Mouse (Mus musculus) embryo, embryonic 10.5 days (tissue): Measurements from ENCODE around the gene Tra2a.
A peak's percentile ranks its signal among the peaks of the same experiment; 100 is the strongest.
"Not testable (repeated sequence)": the region's sequence is repeated elsewhere in the genome, so short reads cannot be mapped to it uniquely, and the experiment has no call there.

Source experiments
- DNase-seq: peaks from one replicate; pipeline ENCODE4 v3.0.0-alpha.2; 2015; ENCODE audit warnings: low spot score

Gene Tra2a

DNA sequence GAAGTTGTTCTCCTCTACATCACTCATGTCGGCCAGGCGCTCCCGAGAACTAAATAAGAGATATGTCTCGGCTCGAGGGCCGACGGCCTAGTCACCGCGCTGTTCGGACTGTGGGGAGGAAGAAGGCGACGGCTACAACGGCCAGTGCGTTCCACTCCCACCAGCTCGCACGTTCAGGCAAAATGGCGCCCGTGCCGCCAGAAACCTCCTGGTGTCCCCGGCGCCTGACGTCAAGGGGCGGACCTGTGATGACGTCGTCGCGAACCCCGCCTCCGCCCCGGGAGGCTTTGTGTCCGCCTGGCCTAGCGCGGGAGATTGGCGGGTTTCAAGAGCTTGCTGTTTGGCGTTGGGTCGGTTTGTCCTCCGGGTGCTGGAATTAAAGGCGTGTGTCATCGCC is at the start of gene Tra2a:
Gene Tra2a, minus strand, starts transcription at position 187 of the 397 bp plus-strand sequence.
- peak; percentile 98 for DNase-seq

DNA sequence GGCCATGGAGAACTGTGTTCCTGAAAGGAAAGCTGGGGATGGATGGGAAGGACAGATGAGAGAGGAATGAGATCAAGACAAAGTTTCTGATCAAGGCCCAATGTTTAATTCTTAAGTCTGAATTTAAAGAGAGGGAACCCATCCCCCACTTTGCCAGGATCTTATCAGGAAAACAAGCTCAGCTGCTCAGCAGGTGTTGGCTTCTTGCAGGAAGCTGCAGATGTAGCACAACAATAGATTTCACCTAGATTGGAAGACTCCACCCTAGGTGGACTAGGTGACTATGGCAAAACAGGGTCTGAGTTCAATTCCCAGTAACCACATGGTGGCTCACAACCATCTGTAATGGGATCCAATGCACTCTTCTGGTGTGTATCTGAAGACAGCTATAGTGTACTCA is 34.5 kb upstream of the Tra2a start:
- DNase-seq = no peak

DNA sequence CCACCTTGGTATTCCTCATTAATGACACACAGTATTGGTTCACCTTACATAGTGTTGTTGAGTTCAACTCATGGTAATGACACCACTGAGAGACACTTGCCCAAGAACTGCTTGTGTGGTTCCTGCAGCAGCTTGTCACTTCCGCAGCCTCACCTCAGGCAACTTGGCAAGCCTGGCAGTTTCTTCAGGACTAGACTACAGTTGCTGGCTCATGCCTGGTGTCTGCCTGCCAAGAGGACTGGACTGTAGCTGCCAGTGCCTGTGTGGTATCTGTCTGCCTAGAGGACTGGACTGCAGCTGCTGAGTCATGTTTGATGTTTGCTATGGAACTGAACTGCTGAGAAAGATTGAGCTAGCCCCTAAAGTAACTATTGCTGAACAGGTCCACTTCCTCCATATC is 18.3 kb upstream of the Tra2a start:
- no peak for DNase-seq

DNA sequence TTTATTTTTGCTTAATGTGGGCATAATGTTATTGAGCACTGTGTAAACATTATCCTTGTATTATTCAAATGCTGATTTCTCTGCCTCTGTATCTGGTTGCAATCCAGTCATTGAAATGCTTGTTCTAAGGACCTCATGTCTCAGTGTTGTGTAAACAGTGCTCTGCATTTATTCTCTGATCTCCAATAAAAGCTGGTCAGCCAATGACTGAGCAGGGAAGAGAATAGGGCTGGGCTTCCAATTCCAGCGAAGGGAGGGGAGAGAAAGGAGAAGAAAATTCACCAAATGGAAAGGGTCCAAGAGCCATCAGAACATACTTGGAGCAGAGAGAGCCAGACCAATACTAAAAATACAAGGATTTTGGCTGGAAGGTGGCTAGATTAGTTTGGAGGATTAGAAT is 17.1 kb upstream of the Tra2a start:
- no peak for DNase-seq

DNA sequence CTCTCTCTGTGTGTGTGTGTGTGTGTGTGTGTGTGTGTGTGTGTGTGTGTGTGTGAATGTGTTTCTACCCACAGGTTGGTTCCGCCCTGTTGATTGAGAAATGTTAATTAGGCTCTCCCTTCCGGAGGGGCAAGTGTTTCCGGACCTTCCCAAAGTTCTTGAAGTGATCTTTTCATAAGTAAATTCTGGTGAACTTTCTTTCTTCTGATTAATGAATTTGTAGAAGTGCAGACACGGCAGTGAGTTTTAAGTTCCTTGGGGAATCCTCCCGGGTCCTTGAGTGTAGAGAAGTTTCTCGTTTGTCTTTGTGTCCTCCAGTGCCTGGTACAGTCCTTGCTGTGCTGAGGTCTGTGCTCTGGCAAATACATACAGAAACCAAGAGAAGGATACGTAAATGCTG is 11.5 kb upstream of the Tra2a start:
- no peak for DNase-seq

DNA sequence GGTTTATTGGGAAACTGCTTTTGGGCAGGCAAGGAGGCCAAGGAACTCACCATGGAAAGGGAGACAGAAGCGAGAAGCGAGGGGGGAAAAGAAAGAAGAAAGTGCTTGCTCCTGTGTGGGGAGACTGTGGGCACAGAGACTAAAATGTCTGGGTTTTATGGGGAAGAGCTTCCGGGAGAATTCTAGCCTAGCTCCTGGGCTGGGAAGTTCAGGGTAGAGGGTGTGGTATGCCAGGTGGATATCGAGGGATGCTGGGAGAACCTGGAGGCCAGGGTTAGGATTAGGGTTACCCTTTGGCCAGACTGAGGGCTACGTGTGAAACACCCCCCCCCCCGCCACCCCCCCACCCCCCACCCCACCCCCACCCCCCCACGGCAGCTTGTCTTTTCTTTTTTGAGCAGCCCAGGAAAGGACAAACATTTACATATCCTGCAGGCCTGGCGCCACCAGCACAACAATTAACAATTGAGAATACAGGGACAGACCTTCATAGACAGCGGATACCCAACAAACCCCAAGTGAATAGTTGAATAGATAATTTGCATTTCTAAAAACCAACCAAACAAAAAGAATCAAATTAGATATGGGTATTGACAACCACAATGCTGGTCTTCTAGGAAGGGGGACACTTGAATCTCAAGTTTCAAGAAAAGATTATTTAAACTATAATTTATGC is 10.7 kb upstream of the Tra2a start:
- DNase-seq = no peak

DNA sequence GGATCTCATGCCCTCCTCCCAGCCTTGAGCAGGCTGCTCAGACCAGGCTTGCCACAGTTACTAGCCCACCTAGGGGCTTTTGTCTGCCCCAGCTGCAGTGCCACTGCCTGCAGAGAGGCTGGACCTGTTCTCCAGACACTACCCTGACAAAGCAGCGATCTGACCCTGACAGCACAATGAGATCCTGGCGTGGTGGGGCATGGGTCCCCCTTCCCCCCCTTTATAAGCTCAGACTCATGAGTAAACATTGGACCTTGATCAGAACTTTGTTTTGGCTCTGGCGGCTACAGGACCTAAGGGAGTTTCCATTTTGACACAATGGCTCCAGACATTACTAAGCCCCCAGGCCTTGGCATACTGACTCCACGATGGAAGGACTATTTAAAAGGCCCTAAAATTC is 10.1 kb upstream of the Tra2a start:
- DNase-seq = no peak

DNA sequence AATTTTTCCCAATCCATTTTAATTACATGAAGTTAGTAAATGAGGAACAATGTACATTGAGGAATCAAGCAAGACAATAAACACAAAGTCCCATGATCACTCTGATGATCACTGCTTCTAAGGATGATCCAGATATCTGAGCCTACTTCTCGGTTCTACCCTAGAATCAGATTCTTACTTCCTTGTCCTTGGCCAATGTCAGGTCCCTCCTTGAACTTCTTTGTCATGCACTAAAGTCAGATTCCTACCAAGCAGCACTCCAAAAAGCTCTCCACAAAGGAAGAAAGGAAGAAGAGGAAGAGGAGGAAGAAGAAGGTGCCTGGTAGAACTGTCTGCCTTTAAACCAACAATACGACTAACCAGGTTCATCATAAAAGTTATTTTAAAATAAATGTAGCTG is 9.0 kb upstream of the Tra2a start:
- no peak for DNase-seq

DNA sequence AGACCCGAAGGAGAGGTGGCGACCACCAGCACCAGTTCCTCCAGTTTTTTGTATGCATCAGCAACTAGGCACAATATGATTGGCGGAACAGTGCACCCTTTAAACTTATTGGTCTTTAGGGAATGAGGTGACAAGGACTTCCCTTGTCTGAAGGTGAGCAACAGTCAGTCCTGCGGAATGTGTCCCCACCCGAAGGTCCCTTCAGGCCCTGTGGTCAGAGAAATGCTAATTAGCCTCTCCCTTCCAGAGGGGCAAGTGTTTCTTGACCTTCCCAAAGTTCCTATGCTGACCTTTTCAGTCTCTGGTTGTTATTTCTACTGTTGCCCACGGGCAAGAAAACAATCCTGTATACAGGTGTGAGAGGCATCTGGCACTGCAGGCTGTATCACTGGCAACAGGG is 8.0 kb upstream of the Tra2a start:
- no peak for DNase-seq

DNA sequence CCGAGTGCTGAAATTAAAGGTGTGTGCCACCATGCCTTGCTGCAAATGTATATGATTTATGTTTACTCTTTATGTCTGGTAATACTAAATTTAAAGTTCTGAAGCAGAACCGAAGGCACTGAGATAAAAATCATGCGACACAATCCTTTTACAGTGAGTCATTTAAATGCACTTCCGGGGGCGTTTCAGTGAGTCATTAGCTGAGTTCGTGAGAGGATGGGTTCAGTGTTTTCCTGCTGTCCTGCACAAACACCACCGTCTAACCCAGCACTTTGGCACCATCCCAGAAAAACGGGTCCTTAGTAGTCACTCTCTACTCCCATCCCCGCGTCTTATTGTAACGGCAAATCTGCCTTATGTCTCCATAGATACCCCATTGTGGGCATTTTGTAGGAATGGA is 6.1 kb upstream of the Tra2a start:
- no peak for DNase-seq

DNA sequence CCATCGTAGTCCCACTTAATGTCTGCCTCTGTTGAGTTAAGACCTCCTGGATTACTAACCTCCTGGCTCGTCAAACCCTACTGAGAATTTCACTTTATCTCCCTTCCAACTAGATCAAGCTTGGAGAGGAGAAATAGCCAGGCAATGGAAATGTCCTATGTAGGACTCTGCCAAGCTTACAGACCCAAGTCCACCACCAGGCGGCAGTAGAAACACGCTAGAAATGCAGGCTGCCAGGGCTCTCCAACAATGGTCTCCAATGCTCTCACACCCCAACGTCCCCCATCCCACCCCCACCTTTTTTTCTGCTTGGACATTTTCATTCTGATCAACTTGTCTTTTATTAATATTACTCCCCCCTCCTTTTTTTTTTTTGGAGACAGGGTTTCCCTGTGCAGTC is 5.4 kb upstream of the Tra2a start:
- peak; percentile 87 for DNase-seq

DNA sequence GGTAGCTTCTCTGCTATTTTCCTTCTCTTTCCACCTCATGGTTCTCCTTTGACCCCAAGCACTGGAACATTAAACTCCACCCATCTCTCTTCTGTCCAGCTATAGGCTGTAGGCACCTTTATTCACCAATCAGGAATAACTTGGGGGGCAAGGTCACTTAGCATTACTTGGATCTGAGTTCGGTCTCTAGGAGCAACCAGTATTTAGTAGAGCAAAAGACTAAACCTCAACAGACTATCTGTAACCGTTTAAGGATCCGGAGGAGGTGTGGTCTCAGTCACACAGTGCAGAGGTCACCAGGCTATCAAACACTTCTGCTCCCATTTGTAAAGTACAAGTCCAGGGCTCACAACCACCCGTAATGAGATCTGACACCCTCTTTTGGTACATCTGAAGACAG is 3.9 kb upstream of the Tra2a start:
- DNase-seq = no peak

DNA sequence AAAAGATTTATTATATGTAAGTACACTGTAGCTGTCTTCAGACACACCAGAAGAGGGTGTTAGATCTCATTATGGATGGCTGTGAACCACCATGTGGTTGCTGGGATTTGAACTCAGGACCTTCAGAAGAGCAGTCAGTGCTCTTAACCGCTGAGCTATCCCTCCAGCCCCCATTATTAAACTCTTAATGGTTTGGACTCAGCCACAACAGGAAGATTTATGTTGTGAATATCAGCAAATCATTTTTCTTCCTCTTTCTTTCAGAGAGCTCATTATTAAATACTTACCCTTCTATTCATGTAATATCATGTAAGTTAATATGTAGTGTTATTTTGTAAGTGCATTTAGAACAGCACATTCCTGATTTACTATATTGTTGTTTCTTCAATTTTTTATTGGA is 1.4 kb upstream of the Tra2a start:
- not testable (repeated sequence) for DNase-seq

DNA sequence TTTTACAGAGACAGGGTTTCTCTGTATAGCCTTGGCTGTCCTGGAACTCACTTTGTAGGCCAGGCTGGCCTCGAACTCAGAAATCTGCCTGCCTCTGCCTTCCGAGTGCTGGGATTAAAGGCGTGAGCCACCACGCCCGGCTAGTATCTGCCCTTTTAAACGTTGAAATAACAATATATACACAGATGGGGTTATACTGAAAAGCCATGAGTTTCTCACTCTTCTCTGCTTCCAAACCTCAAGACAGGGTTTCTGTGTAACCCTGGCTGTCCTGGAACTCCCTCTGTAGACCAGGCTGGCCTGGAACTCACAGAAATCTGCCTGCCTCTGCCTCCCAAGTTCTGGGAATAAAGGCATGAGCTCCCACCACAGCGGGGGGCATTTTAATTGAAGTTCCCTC is 613 bp upstream of the Tra2a start:
- DNase-seq = not testable (repeated sequence)

DNA sequence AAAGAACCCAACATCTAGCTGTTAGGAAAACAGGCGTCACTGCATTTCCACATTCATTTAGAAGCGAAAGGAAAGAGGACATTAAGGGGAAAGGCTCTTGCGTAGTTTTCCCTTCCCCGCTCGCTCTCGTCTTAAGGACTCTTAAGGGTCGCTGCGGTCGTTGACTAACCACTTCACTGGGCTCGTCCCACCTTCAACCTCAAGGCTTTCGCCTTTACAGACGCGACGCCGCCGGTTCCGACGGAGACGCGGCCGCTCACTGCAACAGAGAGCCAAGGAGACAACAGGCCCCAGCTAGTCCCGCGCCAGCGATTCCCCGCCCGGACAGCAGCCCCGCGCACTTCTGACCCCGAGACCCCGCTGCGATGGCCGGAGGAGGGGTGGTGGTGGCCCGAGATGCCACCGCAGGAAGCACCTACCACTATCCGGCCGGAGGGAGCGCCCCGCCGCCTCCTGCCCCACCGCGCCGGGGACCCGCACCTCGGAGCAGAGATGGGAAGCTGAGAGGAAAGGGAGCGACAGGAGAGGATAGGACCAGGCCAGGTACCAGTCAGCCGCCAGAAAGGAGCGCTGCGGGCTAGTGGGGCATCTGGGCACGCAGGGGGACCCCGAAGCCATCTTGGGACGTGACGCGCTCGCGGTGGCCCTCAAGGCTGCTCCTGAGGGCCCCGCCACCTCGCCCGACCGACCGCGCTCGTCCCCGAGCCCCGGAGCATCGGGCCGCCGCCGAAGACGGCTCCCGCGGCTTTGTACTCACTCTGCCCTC is 569 bp downstream of the Tra2a start:
- DNase-seq = peak; percentile 58

DNA sequence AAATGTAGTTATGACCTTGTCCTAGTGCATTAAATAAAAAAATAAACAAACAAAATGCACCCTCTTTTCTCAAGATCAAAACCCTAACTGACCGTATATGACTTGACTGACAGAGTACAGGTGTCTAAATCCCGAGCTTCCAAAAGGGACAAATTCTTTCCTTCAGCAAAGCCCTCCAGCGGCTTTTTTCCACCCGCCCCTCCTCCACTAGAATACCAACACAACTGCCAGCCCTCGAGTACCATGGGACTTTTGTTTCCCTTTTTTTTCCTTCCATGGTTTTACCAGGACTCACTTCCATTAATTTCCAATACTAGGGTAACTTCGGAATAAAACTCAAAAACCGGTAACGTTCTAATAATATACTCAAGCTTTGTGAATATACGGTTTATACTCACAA is 1.4 kb downstream of the Tra2a start:
- peak; percentile 74 for DNase-seq

DNA sequence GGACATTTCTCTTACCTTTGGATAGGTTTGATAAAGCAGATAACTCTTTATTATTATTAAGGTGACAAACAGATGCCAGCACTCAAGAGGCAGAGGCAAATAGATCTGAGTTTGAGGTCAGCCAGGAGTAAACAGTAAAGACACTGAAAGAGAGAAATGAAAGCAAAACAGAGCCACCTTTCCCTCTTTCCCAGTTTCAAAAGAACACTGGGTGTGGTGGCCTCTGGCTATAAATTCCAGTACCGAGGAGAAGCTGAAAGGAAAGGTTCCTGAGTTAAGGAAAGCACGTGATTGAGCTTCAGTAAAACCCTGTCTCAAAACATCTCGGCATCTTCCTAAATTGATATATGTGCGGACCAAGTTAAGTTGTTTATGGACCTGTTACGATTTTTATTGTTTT is 4.1 kb downstream of the Tra2a start:
- no peak for DNase-seq

DNA sequence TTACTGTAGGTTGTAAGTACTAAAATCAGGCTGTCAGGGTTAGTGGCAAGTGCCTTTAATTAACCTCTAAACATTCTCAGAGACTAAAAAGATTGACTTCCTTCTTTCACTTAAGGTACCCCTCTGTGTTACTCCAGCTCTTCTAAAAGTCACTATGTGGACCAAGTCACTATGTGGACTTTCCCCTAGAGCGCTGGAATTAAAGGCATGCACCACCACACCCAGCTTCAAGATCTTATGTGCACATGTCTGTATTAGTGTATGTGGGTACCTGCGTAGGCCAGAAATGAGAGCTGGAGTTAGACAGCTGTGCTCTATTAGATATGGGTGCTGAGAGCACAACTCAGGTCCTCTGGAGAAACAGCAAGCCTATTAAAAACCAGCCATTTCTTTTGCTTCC is 6.0 kb downstream of the Tra2a start:
- no peak for DNase-seq

DNA sequence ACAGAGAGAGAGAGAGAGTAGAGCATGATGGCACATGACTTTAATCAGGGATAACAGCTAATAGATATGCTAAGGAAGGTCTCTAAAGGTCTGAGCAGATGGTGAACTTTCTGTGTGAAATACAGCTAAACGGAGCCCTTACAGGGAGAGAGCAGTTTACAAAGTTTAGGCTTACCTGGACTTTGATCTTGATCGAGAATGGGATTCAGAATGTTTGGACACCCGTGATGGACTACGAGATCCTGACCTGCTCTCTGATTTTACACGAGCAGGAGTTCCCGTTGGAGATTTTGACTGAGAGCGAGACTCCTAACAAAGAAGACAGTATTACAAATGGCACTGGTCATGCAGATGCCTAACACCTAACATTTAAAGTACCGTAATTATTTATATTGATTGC is 11.6 kb downstream of the Tra2a start:
- no peak for DNase-seq

DNA sequence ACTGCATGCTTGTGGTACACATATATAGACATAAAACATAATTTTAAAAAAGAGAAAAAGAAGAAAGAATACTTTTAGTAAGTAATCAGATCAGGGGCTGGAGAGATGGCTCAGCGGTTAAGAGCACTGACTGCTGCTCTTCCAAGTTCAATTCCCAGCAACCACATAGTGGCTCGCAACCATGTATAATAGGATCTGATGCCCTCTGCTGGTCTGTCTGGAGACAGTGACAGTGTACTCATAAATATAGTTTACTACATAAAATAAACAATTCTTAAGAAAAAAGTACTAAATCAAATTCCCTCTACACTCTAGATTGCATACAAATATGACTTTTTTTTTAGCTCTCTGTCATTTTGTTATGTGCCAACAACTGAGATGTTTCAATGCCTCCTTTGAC is 12.6 kb downstream of the Tra2a start:
- no peak for DNase-seq

DNA sequence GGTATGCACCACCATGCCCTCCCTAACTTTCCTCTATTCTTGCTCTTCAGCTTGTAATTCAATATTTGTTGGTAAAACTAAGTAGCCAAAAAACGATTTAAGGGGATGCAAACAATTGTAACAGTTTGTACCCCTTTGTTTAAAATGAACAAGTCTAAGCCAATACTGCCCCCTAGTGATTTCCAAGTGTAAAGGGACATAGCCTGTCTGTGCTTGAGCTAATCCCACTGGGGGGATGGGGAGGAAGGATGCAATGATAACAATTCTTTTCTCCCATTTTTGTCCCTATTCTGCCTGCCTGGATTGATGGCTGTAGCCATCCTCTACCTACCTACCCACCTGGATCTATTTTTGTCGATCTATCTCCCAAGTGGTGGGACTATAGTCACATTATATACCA is 16.6 kb downstream of the Tra2a start:
- peak; percentile 82 for DNase-seq

DNA sequence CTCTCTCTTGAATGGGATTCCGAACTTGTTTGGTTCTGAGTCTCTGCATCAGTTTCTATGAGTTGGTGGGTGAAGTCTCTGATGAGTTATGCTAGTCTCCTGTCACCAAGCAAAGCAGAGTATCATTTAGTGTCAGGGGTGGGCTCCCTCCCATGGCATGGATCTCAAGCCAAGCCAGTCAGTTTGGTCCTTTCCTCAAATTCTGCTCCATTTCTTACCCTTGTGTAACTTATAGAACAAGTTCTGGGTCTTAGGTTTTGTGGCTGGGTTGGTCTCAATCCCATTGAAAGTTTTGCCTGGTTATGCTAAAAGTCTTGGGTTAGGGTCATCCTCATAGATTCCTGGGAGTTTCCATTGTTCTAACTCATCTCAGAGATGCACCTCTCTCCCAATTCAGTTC is 21.5 kb downstream of the Tra2a start:
- DNase-seq = no peak

DNA sequence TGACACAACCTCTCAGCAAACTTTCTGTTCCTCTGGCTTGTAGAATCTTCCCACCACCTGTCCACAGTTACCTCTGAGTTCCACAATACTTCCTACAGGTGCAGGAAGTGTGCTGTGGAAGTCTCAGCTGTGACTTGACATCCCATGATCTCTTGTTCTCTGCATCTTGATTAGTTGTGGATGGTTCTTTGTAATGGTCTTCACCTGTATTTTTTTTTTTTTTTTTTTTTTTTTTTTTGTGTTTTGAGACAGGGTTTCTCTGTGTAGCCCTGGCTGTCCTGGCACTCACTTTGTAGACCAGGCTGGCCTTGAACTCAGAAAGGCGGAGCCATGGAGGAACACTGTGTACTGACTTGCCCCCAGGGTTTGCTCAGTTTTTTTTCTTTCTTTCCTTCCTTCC is 22.3 kb downstream of the Tra2a start:
- DNase-seq = no peak

DNA sequence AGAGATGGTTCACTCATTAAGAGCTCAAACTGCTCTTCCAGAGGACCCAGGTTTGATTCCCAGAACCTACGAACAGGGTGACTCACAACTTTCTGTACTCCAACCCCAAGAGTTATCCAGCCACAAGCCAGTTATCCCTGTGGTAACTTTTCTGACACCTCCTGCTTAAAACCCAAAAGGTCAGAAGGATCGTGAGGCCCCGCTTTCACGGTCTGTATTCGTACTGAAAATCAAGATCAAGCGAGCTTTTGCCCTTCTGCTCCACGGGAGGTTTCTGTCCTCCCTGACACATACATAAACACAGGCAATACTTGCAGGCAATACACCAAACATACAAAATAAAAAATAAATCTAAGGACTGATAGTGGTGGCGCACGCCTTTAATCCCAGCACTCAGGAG is 27.5 kb downstream of the Tra2a start:
- peak; percentile 96 for DNase-seq
